Mouse (Mus musculus) testis, postnatal 10 days (tissue): ENCODE data around the gene Gpr35.

Experiments used
- DNase-seq: peaks from one replicate; pipeline ENCODE4 v3.0.0; 2021; ENCODE audit warnings: low spot score

Gpr35 gene

GRCm38 (mm10) chr1:92933611-92934010 is 17.1 kb upstream of the Gpr35 start:
- no peak for DNase-seq

- DNase-seq: peak; percentile 87
These were observed 16.4 kb upstream of the Gpr35 start, which contains the start of gene Capn10 for GRCm38 (mm10) chr1:92934182-92934827. TSS of gene Capn10 (plus strand) at chr1:92934376.

DNA sequence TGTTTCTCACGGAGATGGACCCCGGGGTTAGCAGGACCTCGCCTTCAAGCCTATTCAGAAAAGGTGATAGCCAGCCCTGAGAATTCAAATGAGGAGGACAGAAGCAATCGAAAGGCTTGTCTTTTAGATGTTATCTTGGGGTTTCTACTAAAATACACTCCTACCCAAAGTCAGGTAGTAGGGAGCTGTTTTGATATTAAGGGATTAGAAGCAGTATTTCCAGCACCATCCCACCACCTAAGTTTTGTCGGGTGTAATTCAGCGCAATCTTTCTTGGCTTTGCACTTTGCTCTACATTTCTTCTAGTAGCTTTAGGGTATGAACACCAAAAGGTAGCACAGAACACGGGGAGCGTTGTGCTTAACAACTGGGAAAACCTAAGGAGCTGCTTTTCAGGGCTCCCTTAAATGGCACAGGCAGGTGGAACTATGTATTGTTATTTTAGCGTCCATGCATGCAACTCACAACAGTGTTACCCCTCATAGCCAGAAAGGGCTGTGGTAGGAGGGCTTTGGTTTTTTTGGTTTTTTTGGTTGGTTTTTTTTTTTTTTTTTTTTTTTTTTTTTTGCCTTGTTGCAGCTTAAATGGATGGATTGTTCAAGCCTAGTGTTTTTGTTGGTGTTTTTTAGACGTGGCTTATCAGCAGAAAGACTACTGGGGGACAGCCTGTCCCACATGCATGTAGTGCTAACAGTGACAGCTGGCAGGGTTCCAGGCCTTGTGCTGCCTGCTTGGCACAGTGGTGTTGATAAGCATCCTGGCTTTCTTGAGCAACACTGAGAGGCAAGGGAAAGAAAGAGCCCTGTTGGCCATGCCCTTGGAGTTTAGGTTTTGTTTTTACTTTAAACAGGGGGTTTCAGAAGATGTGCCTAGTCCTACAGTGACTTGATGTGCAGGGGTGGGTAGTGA is 15.4 kb upstream of the Gpr35 start:
- DNase-seq: peak; percentile 90

DNA sequence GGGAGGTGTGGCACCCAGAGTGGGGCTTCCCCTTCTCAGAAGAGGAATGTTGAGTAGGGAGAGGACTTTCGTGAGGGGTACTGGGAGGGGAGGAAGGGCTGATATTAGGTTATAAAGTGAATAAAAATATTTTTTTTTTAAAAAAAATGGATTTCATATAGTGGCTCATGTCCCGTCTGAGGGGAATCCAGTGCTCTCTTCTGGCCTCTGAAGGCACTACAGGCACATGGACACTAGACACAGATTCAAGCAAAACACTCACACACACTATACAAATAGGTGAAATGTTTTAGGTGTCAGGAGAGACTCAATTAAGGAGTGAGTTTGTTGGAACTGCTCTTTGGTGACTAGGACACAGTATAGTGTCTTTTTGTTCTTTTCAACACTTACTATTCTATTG is 14.7 kb upstream of the Gpr35 start:
- DNase-seq: no peak

GRCm38 (mm10) chr1:92936467-92936866 is 14.2 kb upstream of the Gpr35 start:
- no peak for DNase-seq

GRCm38 (mm10) chr1:92937797-92938196 is 12.9 kb upstream of the Gpr35 start:
- DNase-seq: no peak

- no peak for DNase-seq
These were observed 10.9 kb upstream of the Gpr35 start for GRCm38 (mm10) chr1:92939746-92940145.

DNA sequence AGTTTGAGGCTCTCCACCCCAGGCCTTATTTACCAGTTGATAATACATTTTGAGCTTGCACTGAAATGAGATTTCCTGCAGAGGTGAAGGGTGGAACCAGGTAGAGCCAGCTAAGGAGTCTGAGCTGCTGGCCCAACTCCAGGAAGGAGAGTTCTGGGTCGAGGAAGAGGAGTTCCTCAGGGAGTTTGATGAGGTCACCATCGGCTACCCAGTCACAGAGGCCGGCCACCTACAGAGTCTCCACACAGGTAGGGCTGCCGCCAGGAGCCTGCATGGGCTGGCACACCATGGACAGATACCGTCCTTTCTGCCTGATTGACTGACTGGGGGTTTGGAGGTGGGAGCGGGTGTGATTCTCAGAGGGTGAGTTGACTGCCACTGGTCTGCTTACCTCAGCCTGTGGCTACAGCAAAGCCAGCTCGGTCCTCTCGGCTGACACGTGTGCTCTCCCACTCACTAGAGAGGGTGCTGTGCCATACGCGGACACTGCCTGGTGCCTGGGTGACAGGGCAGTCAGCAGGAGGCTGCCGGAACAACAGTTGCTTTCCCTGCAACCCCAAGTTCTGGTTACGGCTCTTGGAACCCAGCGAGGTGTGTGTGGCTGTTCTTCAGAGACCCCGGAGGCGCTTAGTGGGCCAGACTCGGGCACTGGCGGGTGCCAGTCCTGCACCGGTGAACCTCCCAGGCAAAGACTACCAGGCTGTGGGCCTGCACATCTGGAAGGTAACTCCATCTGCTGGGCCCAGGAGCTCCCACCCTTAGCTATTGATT is 7.3 kb upstream of the Gpr35 start:
- peak; percentile 41 for DNase-seq

GRCm38 (mm10) chr1:92947966-92948365 is 2.7 kb upstream of the Gpr35 start:
- DNase-seq: peak; percentile 20

DNA sequence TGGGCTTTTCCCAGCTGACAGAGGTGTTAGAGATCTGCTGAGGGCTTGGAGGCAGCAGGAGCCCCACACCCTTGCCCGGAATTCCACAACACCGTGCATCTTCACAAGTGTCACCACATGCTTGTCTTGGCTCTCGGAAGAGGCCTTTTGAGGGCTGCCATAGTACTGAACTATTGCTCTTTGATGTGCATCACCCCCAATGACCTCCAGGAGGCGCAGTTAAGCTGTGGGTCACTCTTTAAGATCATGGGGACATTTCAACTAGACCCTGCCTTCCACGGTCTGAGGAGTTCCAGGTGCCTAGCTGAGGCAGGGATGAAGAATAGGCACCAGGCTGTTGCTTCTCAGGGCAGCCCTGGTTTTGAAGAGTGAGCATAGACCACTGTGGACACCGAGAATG is 1.2 kb upstream of the Gpr35 start:
- DNase-seq: peak; percentile 55

- peak; percentile 32 for DNase-seq
These were observed 3.0 kb downstream of the Gpr35 start for GRCm38 (mm10) chr1:92953641-92954040.

DNA sequence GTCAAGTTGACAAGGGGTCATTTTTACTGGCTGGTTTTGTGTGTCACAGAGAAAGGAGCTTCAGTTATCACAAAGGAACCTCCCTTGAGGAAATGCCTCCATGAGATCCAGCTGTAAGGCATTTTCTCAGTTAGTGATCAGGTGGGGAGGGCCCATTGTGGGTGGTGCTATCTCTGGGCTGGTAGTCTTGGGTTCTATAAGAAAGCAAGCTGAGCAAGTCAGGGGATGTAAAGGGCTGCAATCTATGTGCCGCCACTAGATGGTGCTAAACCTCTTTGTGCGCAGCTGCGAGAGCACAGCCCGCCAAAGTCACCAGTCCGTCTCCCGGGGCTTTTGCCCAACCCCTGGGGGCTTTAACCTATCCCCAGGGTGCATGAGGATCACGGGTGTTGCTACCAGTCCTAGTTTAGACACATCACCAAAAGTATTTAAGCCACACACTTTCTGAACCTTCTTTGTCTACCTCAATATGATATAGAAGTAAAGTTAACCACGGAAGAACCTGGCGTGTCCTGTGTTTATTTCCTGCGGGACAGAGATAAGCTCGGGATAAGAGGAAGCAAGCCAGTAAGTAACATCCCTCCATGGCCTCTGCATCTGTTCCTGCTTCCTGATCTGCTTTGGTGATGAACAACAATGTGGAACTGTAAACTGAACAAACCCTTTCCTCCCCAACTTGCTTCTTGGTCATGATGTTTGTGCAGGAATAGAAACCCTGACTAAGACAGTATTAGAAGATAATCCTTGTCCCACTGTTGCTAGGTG is 6.1 kb downstream of the Gpr35 start:
- DNase-seq: peak; percentile 76

- DNase-seq: peak; percentile 7
These were observed 8.3 kb downstream of the Gpr35 start for GRCm38 (mm10) chr1:92958999-92959398.

DNA sequence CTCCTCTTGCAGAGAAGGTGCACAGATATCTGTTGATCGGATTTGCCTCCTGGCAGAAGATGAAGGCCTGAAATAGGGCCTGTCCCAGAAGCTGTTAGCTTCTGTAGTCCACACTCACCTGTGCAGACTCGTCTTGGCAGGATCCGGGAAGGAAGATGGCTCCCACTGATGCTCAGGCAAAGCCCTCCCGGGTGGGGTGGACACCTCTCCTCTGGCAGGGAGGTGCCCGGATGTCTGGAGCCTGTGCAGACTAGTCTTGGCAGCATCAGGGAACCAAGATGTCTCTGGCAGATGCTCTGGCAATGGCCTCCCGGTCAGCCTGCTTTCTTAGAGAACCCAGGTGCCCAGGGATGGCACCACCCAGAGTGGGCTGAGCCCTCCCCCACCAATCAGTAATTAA is 20.1 kb downstream of the Gpr35 start:
- peak; percentile 32 for DNase-seq

- peak; percentile 25 for DNase-seq
These were observed 21.5 kb downstream of the Gpr35 start for GRCm38 (mm10) chr1:92971879-92972795.

DNA sequence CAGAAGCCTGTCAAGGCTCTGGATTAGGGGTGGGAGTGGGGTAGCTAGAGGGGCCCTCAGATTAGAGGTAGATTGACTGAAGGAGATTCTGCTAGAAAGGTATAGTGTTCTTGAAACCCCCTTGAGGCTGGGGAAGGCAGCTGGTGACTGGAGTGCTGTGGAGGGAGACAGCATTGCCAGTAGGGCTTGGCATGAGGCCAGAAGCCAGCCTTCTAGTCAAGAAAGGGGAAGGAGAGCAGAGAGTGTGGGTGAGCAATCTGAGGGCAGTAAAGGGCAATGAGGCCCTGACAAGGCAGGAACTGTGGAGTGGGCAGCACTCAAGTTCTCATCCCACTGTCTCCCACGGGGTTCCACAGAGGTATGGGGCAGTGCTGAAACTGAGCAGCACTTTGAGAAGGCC is 22.2 kb downstream of the Gpr35 start:
- peak; percentile 55 for DNase-seq

- DNase-seq: peak; percentile 49
These were observed 25.5 kb downstream of the Gpr35 start for GRCm38 (mm10) chr1:92976141-92976566.

GRCm38 (mm10) chr1:92978645-92979044 is 28.0 kb downstream of the Gpr35 start:
- peak; percentile 35 for DNase-seq

DNA sequence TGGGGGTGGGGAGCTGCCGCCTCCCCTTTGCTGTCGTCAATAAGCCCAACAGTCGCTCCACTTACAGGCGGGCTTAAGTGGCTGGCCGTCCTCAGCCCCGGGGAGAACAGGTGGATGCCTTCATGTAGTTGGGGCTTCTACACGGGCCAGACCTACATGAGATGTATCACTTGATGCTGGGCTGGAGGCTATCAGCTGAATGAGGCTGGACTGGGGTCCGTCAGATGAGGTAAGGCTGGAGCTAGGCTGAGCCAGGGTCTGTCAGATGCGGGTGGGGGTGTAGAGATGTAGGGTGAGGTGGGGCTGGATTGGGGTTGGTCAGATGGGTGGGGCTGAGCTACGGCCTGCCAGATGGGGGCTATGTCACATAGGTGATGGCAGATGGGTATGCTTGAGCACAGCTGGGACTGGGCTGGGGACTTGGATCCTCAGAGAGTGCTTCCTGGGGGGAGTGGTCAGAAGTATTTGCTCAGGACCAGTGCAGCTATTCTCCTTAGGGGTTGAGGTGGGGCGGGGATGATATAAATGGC is 28.5 kb downstream of the Gpr35 start:
- peak; percentile 37 for DNase-seq
